Comparison of ENCODE assay signal across 23 mouse cellular contexts in genomic region chr2:51985241-51985640, GRCm38 (mm10). TPM values are rescaled to one million over a fixed set of nuclear protein-coding genes. Genes with fewer than 3 reads are reported as not detected.
DNase-seq lines count a peak whose midpoint lies in the region; ATAC-seq and TF ChIP-seq lines count a peak whose summit lies in the region.
"Had no signal": no experiment of that assay in that cellular context is flagged by ENCODE, and none has a peak within 500 bp of the region (broad histone marks: within the 10 kb centered on the region; RNA-seq: fewer than 3 reads in every experiment).

No protein-coding gene starts in this region.

- H3K27me3 ChIP-seq in kidney, adult 2 months (replicated peaks; ENCODE audit: control insufficient read depth, insufficient read depth, low read length) = no peaks in the 10 kb centered on the region
- H3K27me3 ChIP-seq in kidney, embryonic 15.5 days = no peaks in the 10 kb centered on the region
- H3K27me3 ChIP-seq in midbrain, embryonic 14.5 days (ENCODE audit: control insufficient read depth, insufficient read depth, low read length) = no peaks in the 10 kb centered on the region
- H3K27me3 ChIP-seq: embryonic facial prominence, embryonic 12.5 days; embryonic facial prominence, embryonic 15.5 days; forebrain, embryonic 15.5 days; heart, embryonic 13.5 days had no signal

- no peak overlapping the region for H3K4me2 ChIP-seq in kidney, embryonic 15.5 days
- no peak overlapping the region for H3K4me2 ChIP-seq in midbrain, embryonic 14.5 days (ENCODE audit: low read length)
- H3K4me2 ChIP-seq: embryonic facial prominence, embryonic 12.5 days; embryonic facial prominence, embryonic 15.5 days; forebrain, embryonic 15.5 days; heart, embryonic 13.5 days; hindbrain, embryonic 14.5 days had no signal

- no peak for TF ChIP-seq CTCF in kidney, adult 2 months (conservative IDR thresholded peaks at IDR 0.05; ENCODE audit: insufficient read depth, insufficient read length, low read depth, low read length)
- no peak for TF ChIP-seq CTCF in lung, adult 2 months (IDR thresholded peaks at IDR 0.05; ENCODE audit: insufficient read depth, low read length)

- no peak overlapping the region for H3K27ac ChIP-seq in kidney, adult 2 months (ENCODE audit: insufficient read depth, low read depth, low read length)
- no peak overlapping the region for H3K27ac ChIP-seq in kidney, embryonic 15.5 days
- no peak overlapping the region for H3K27ac ChIP-seq in midbrain, embryonic 14.5 days (replicated peaks; ENCODE audit: low read depth, low read length)
- H3K27ac ChIP-seq: embryonic facial prominence, embryonic 12.5 days; embryonic facial prominence, embryonic 15.5 days; forebrain, embryonic 15.5 days; heart, adult 2 months; heart, embryonic 10.5 days; heart, embryonic 13.5 days; hindbrain, embryonic 14.5 days had no signal

- TF ChIP-seq POLR2A in kidney, adult 2 months (IDR thresholded peaks at IDR 0.05; ENCODE audit: low read depth, low read length) = no peak
- TF ChIP-seq POLR2A in lung, adult 2 months (IDR thresholded peaks at IDR 0.05; ENCODE audit: borderline replicate concordance, extremely low read depth, low read depth, low read length) = no peak

- H3K4me3 ChIP-seq in kidney, adult 2 months (ENCODE audit: insufficient read depth, low read depth, low read length) = no peak overlapping the region
- no peak overlapping the region for H3K4me3 ChIP-seq in kidney, embryonic 15.5 days (replicated peaks)
- no peak overlapping the region for H3K4me3 ChIP-seq in midbrain, embryonic 14.5 days (replicated peaks; ENCODE audit: low read depth, low read length)
- H3K4me3 ChIP-seq in lung, adult 2 months (replicated peaks; ENCODE audit: extremely low read depth, low read depth, low read length) = no peak overlapping the region
- H3K4me3 ChIP-seq: embryonic facial prominence, embryonic 12.5 days; embryonic facial prominence, embryonic 15.5 days; forebrain, embryonic 15.5 days; heart, adult 2 months; heart, embryonic 10.5 days; heart, embryonic 13.5 days had no signal

- no peak overlapping the region for H3K9ac ChIP-seq in kidney, embryonic 15.5 days
- H3K9ac ChIP-seq in midbrain, embryonic 14.5 days (replicated peaks; ENCODE audit: low read length) = no peak overlapping the region
- H3K9ac ChIP-seq: embryonic facial prominence, embryonic 12.5 days; embryonic facial prominence, embryonic 15.5 days; forebrain, embryonic 15.5 days; heart, embryonic 13.5 days; hindbrain, embryonic 14.5 days had no signal

- peak; percentile 51 for DNase-seq in kidney, adult 2 months
- DNase-seq in kidney, postnatal 10 days = peak; percentile 10
- peak; percentile 19 to 38 for DNase-seq in kidney, postnatal 36 days
- no peak for DNase-seq in urinary bladder, postnatal 10 days (ENCODE audit: low spot score)
- DNase-seq in midbrain, embryonic 14.5 days = no peak
- DNase-seq in lung, adult 2 months = no peak
- DNase-seq: adrenal gland, adult 2 months; adrenal gland, postnatal 14 days; cerebellum, adult 11 months; cerebellum, adult 8-10 months; cerebellum, postnatal 10 days; gastrocnemius, postnatal 36 days; heart, adult 2 months; heart, postnatal 14 days; heart, postnatal 4 days had no signal

- peak; percentile 36; the same call in 1 of the 2 replicates for ATAC-seq in kidney, embryonic 15.5 days (replicated peaks; ENCODE audit: low FRiP score)
- ATAC-seq in midbrain, embryonic 14.5 days (ENCODE audit: low FRiP score, low TSS enrichment) = no peak
- ATAC-seq: CD4-positive, CD25-positive, alpha-beta regulatory T cell, adult 4 months; forebrain, embryonic 15.5 days had no signal

- H3K36me3 ChIP-seq in kidney, adult 2 months (ENCODE audit: control insufficient read depth, insufficient read depth, low read length) = no peaks in the 10 kb centered on the region
- H3K36me3 ChIP-seq in kidney, embryonic 15.5 days = no peaks in the 10 kb centered on the region
- no peaks in the 10 kb centered on the region for H3K36me3 ChIP-seq in midbrain, embryonic 14.5 days (ENCODE audit: control insufficient read depth, insufficient read depth, low read length)
- H3K36me3 ChIP-seq: embryonic facial prominence, embryonic 12.5 days; embryonic facial prominence, embryonic 15.5 days; forebrain, embryonic 15.5 days; heart, embryonic 10.5 days; heart, embryonic 13.5 days had no signal

- no peaks in the 10 kb centered on the region for H3K9me3 ChIP-seq in kidney, embryonic 15.5 days (replicated peaks)
- H3K9me3 ChIP-seq in midbrain, embryonic 14.5 days (ENCODE audit: control insufficient read depth, low read length) = no peaks in the 10 kb centered on the region
- H3K9me3 ChIP-seq: embryonic facial prominence, embryonic 12.5 days; embryonic facial prominence, embryonic 15.5 days; forebrain, embryonic 15.5 days; heart, embryonic 10.5 days; heart, embryonic 13.5 days had no signal

- H3K4me1 ChIP-seq in kidney, adult 2 months (ENCODE audit: control insufficient read depth, insufficient read depth, low read length) = peaks cover 4% of the 10 kb centered on the region; the same call in 1 of the 2 replicates
- H3K4me1 ChIP-seq in kidney, embryonic 15.5 days = peaks cover 11% of the 10 kb centered on the region
- no peaks in the 10 kb centered on the region for H3K4me1 ChIP-seq in midbrain, embryonic 14.5 days (ENCODE audit: control insufficient read depth, insufficient read depth, low read length)
- H3K4me1 ChIP-seq in lung, adult 2 months (ENCODE audit: control insufficient read depth, insufficient read depth, low read length) = peaks cover 4% of the 10 kb centered on the region; the same call in 1 of the 2 replicates
- H3K4me1 ChIP-seq: forebrain, embryonic 15.5 days had no signal

- WGBS in kidney, adult 2 months = 56% methylated on average over 10 of the region's 10 CpGs
- WGBS in kidney, embryonic 15.5 days = 81% methylated on average over 10 of the region's 10 CpGs
- WGBS in midbrain, embryonic 14.5 days = 95% methylated on average over 10 of the region's 10 CpGs
- 82% methylated on average over 10 of the region's 10 CpGs for WGBS in lung, adult 2 months

RNA-seq across cellular contexts. Expression of gene Nmi, which starts 11.9 kb away (rescaled TPM):
- 4.5 and 6.4 TPM in 2 replicates for polyA plus RNA-seq in kidney, adult 2 months (2012; rRNA removed)
- polyA plus RNA-seq in kidney, embryonic 15.5 days (2015; fragmentation: Nextera tagmentation; extraction: Ambion mirVana) = 16.0 and 16.4 TPM in 2 replicates
- polyA plus RNA-seq in midbrain, embryonic 14.5 days (2014; fragmentation: Nextera tagmentation; extraction: Ambion mirVana) = 3.5 and 5.3 TPM in 2 replicates
- polyA plus RNA-seq in lung, adult 2 months (2012; rRNA removed) = 4.0 and 8.0 TPM in 2 replicates

RNA-seq across cellular contexts. Expression of gene Rbm43, which starts 50.3 kb away (rescaled TPM):
- polyA plus RNA-seq in kidney, adult 2 months (2012; rRNA removed) = 6.4 and 6.6 TPM in 2 replicates
- 12.9 and 13.2 TPM in 2 replicates for polyA plus RNA-seq in kidney, embryonic 15.5 days (2015; fragmentation: Nextera tagmentation; extraction: Ambion mirVana)
- 5.3 and 6.0 TPM in 2 replicates for polyA plus RNA-seq in midbrain, embryonic 14.5 days (2014; fragmentation: Nextera tagmentation; extraction: Ambion mirVana)
- polyA plus RNA-seq in lung, adult 2 months (2012; rRNA removed) = 10.6 and 12.2 TPM in 2 replicates

RNA-seq across cellular contexts. Expression of gene Tnfaip6, which starts 52.6 kb away (rescaled TPM):
- 0.07 and 0.28 TPM in 2 replicates for polyA plus RNA-seq in kidney, adult 2 months (2012; rRNA removed)
- 8.2 and 9.5 TPM in 2 replicates for polyA plus RNA-seq in kidney, embryonic 15.5 days (2015; fragmentation: Nextera tagmentation; extraction: Ambion mirVana)
- polyA plus RNA-seq in midbrain, embryonic 14.5 days (2014; fragmentation: Nextera tagmentation; extraction: Ambion mirVana) = 2.7 and 3.9 TPM in 2 replicates
- polyA plus RNA-seq in lung, adult 2 months (2012; rRNA removed) = 0.26 and 0.47 TPM in 2 replicates
- polyA plus RNA-seq: adrenal gland, adult 2 months; CD4-positive, CD25-positive, alpha-beta regulatory T cell, adult 4 months had no signal

Comparison
In these comparisons a context has a peak if more than half of its experiments do, and no peak if none do; other contexts are left out.
1. DNase-seq: peak in kidney, adult 2 months (single experiment), kidney, postnatal 10 days (single experiment) and kidney, postnatal 36 days (2 of 2); none in urinary bladder, postnatal 10 days (single experiment), midbrain, embryonic 14.5 days (single experiment) and lung, adult 2 months (single experiment).